Comparison of ENCODE assay signal across 8 mouse cellular contexts in genomic region chr6:146641621-146642210, GRCm38 (mm10). TPM values are rescaled to one million over a fixed set of nuclear protein-coding genes. Genes with fewer than 3 reads are reported as not detected.
DNase-seq lines count a peak whose midpoint lies in the region; ATAC-seq lines count a peak whose summit lies in the region.

No protein-coding gene starts in this region.

- no peaks in the 10 kb centered on the region for H3K27me3 ChIP-seq in limb, embryonic 15.5 days
- no peaks in the 10 kb centered on the region for H3K27me3 ChIP-seq in stomach, embryonic 15.5 days (replicated peaks)

- DNase-seq in cerebellum, adult 11-12 months = peak; percentile 28
- no peak for DNase-seq in cerebellum, postnatal 4 days (ENCODE audit: low spot score in 2 of 2)
- DNase-seq in thymus, postnatal 36 days = peak; percentile 15 to 24
- no peak for DNase-seq in thymus, postnatal 4 days
- DNase-seq in gastrocnemius, postnatal 36 days = no peak
- no peak for DNase-seq in cerebellum, postnatal 25 days

- ATAC-seq in limb, embryonic 15.5 days (ENCODE audit: insufficient number of reproducible peaks, low FRiP score, low TSS enrichment, low read depth) = no peak
- no peak for ATAC-seq in stomach, embryonic 15.5 days (ENCODE audit: insufficient read depth, low FRiP score, low read depth)

- intact Hi-C loops in gastrocnemius, postnatal 36 days (cut with DNase I) = no loop called here

- WGBS in limb, embryonic 15.5 days = 67% methylated on average over 11 of the region's 11 CpGs
- WGBS in stomach, embryonic 15.5 days = 64% methylated on average over 11 of the region's 11 CpGs

- H3K4me2 ChIP-seq in limb, embryonic 15.5 days = peak overlapping the region; percentile 57
- H3K4me2 ChIP-seq in stomach, embryonic 15.5 days = peak overlapping the region; percentile 70

- H3K27ac ChIP-seq in limb, embryonic 15.5 days = no peak overlapping the region; the same call in 1 of the 2 replicates
- no peak overlapping the region for H3K27ac ChIP-seq in stomach, embryonic 15.5 days

- no peaks in the 10 kb centered on the region for H3K36me3 ChIP-seq in limb, embryonic 15.5 days
- no peaks in the 10 kb centered on the region for H3K36me3 ChIP-seq in stomach, embryonic 15.5 days

- peak overlapping the region; percentile 38; the same call in 1 of the 2 replicates for H3K9ac ChIP-seq in limb, embryonic 15.5 days
- 0 out of 2 replicates have a peak overlapping the region, but pooled peaks have one; percentile 42 for H3K9ac ChIP-seq in stomach, embryonic 15.5 days

- H3K4me3 ChIP-seq in limb, embryonic 15.5 days = peak overlapping the region; percentile 90
- peak overlapping the region; percentile 90 for H3K4me3 ChIP-seq in stomach, embryonic 15.5 days (replicated peaks)

- H3K9me3 ChIP-seq in limb, embryonic 15.5 days = no peaks in the 10 kb centered on the region
- H3K9me3 ChIP-seq in stomach, embryonic 15.5 days = no peaks in the 10 kb centered on the region

- H3K4me1 ChIP-seq in limb, embryonic 15.5 days = peaks cover 9% of the 10 kb centered on the region
- peaks cover 6% of the 10 kb centered on the region; the same call in 1 of the 2 replicates for H3K4me1 ChIP-seq in stomach, embryonic 15.5 days

RNA-seq across cellular contexts. Expression of gene Med21, which starts 0.6 kb away (rescaled TPM):
- polyA plus RNA-seq in limb, embryonic 15.5 days (2015; fragmentation: Nextera tagmentation; extraction: Ambion mirVana) = 132 and 142 TPM in 2 replicates
- polyA plus RNA-seq in stomach, embryonic 15.5 days (2015; fragmentation: Nextera tagmentation; extraction: Ambion mirVana) = 133 and 140 TPM in 2 replicates
- 10 to 100 TPM; 34.7 to 38.0 TPM for total RNA-seq in gastrocnemius, postnatal 36 days (2021)

RNA-seq across cellular contexts. Expression of gene Tm7sf3, which starts 0.9 kb away (rescaled TPM):
- polyA plus RNA-seq in limb, embryonic 15.5 days (2015; fragmentation: Nextera tagmentation; extraction: Ambion mirVana) = 48.2 and 52.1 TPM in 2 replicates
- polyA plus RNA-seq in stomach, embryonic 15.5 days (2015; fragmentation: Nextera tagmentation; extraction: Ambion mirVana) = 31.7 and 36.1 TPM in 2 replicates
- total RNA-seq in gastrocnemius, postnatal 36 days (2021) = 1 to 10 TPM; 6.2 to 7.3 TPM

Comparison
In these comparisons a context has a peak if more than half of its experiments do, and no peak if none do; other contexts are left out.
1. DNase-seq: peak in cerebellum, adult 11-12 months (single experiment) and thymus, postnatal 36 days (2 of 2); none in cerebellum, postnatal 4 days (0 of 2), thymus, postnatal 4 days (single experiment), gastrocnemius, postnatal 36 days (0 of 2) and cerebellum, postnatal 25 days (0 of 2).